Mouse (Mus musculus): ENCODE measurements around the gene Slc38a9. TPM values are rescaled to one million over a fixed set of nuclear protein-coding genes. Genes with fewer than 3 reads are reported as not detected.

Slc38a9 gene
- total RNA-seq, 1 experiment = 13.1 TPM

- DNase-seq (ENCODE audit: low read depth, low spot score) = no peak
- in situ Hi-C loops (cut with MboI; ENCODE audit: low sequenced_read_pairs in 2 of 2, unreplicated experiment in 2 of 2) = no loop called here
- Histone ChIP-seq H3K27ac (ENCODE audit: insufficient read depth, low read depth, low read length, poor library complexity, severe bottlenecking) (no peak overlapping the region), H3K4me3 (ENCODE audit: insufficient read depth in 1 of 2, low read depth in 1 of 2, low read length in 2 of 2, poor library complexity in 1 of 2, severe bottlenecking in 1 of 2) (no peak overlapping the region), H3K36me3 (ENCODE audit: control insufficient read depth, insufficient read depth, low read length, poor library complexity, severe bottlenecking) (no peaks in the 10 kb centered on the region), H3K4me1 (ENCODE audit: control insufficient read depth in 2 of 2, insufficient read depth in 2 of 2, low read length in 2 of 2, poor library complexity in 1 of 2) (no peaks in the 10 kb centered on the region), H3K9me3 (ENCODE audit: control insufficient read depth, insufficient read depth, low read depth, low read length) (no peaks in the 10 kb centered on the region), H3K9ac (ENCODE audit: insufficient read depth, low read depth, low read length, poor library complexity, severe bottlenecking) (no peak overlapping the region)
- TF ChIP-seq HCFC1 (IDR thresholded peaks at IDR 0.05; ENCODE audit: borderline replicate concordance, insufficient read depth, low read length) (no peak), ZNF384 (IDR thresholded peaks at IDR 0.05; ENCODE audit: low read depth, low read length) (no peak), MAFK (IDR thresholded peaks at IDR 0.05; ENCODE audit: insufficient read depth, low read depth, low read length) (no peak), CHD2 (IDR thresholded peaks at IDR 0.05; ENCODE audit: low read depth, low read length) (no peak), ZC3H11A (IDR thresholded peaks at IDR 0.05; ENCODE audit: borderline replicate concordance, low read depth, low read length) (no peak)
These were observed 35.0 kb upstream of the Slc38a9 start for GRCm38 (mm10) chr13:112625566-112625965.

GRCm38 (mm10) chr13:112635174-112635837, 25.2 kb upstream of the Slc38a9 start:
- TF ChIP-seq HCFC1 (IDR thresholded peaks at IDR 0.05; ENCODE audit: borderline replicate concordance, insufficient read depth, low read length) = no peak
- TF ChIP-seq ZNF384 (IDR thresholded peaks at IDR 0.05; ENCODE audit: low read depth, low read length) = no peak
- no peak for TF ChIP-seq ZC3H11A (IDR thresholded peaks at IDR 0.05; ENCODE audit: borderline replicate concordance, low read depth, low read length)
- TF ChIP-seq MAFK (IDR thresholded peaks at IDR 0.05; ENCODE audit: insufficient read depth, low read depth, low read length) = no peak
- no peak for TF ChIP-seq CHD2 (IDR thresholded peaks at IDR 0.05; ENCODE audit: low read depth, low read length)
- in situ Hi-C loops (cut with MboI; ENCODE audit: low sequenced_read_pairs in 2 of 2, unreplicated experiment in 2 of 2) = no loop called here
- no peak for DNase-seq (ENCODE audit: low read depth, low spot score)
- Histone ChIP-seq H3K4me3 (ENCODE audit: insufficient read depth in 1 of 2, low read depth in 1 of 2, low read length in 2 of 2, poor library complexity in 1 of 2, severe bottlenecking in 1 of 2) (no peak overlapping the region), H3K27ac (ENCODE audit: insufficient read depth, low read depth, low read length, poor library complexity, severe bottlenecking) (no peak overlapping the region), H3K36me3 (ENCODE audit: control insufficient read depth, insufficient read depth, low read length, poor library complexity, severe bottlenecking) (no peaks in the 10 kb centered on the region), H3K9ac (ENCODE audit: insufficient read depth, low read depth, low read length, poor library complexity, severe bottlenecking) (no peak overlapping the region), H3K4me1 (ENCODE audit: control insufficient read depth in 2 of 2, insufficient read depth in 2 of 2, low read length in 2 of 2, poor library complexity in 1 of 2) (no peaks in the 10 kb centered on the region), H3K9me3 (ENCODE audit: control insufficient read depth, insufficient read depth, low read depth, low read length) (no peaks in the 10 kb centered on the region)

GRCm38 (mm10) chr13:112636498-112636897, 24.1 kb upstream of the Slc38a9 start:
- Histone ChIP-seq H3K36me3 (ENCODE audit: control insufficient read depth, insufficient read depth, low read length, poor library complexity, severe bottlenecking) (no peaks in the 10 kb centered on the region), H3K9ac (ENCODE audit: insufficient read depth, low read depth, low read length, poor library complexity, severe bottlenecking) (no peak overlapping the region), H3K4me1 (ENCODE audit: control insufficient read depth in 2 of 2, insufficient read depth in 2 of 2, low read length in 2 of 2, poor library complexity in 1 of 2) (no peaks in the 10 kb centered on the region), H3K4me3 (ENCODE audit: insufficient read depth in 1 of 2, low read depth in 1 of 2, low read length in 2 of 2, poor library complexity in 1 of 2, severe bottlenecking in 1 of 2) (no peak overlapping the region), H3K9me3 (ENCODE audit: control insufficient read depth, insufficient read depth, low read depth, low read length) (no peaks in the 10 kb centered on the region), H3K27ac (ENCODE audit: insufficient read depth, low read depth, low read length, poor library complexity, severe bottlenecking) (no peak overlapping the region)
- in situ Hi-C loops (cut with MboI; ENCODE audit: low sequenced_read_pairs in 2 of 2, unreplicated experiment in 2 of 2) = no loop called here
- DNase-seq (ENCODE audit: low read depth, low spot score) = no peak
- TF ChIP-seq CHD2 (IDR thresholded peaks at IDR 0.05; ENCODE audit: low read depth, low read length) = no peak
- TF ChIP-seq ZNF384 (IDR thresholded peaks at IDR 0.05; ENCODE audit: low read depth, low read length) = no peak
- TF ChIP-seq HCFC1 (IDR thresholded peaks at IDR 0.05; ENCODE audit: borderline replicate concordance, insufficient read depth, low read length) = no peak
- no peak for TF ChIP-seq ZC3H11A (IDR thresholded peaks at IDR 0.05; ENCODE audit: borderline replicate concordance, low read depth, low read length)
- no peak for TF ChIP-seq MAFK (IDR thresholded peaks at IDR 0.05; ENCODE audit: insufficient read depth, low read depth, low read length)

GRCm38 (mm10) chr13:112639111-112639510, 21.4 kb upstream of the Slc38a9 start:
- H3K36me3 ChIP-seq (ENCODE audit: control insufficient read depth, insufficient read depth, low read length, poor library complexity, severe bottlenecking) = no peaks in the 10 kb centered on the region
- H3K4me1 ChIP-seq (ENCODE audit: control insufficient read depth in 2 of 2, insufficient read depth in 2 of 2, low read length in 2 of 2, poor library complexity in 1 of 2) = no peaks in the 10 kb centered on the region
- TF ChIP-seq HCFC1 (IDR thresholded peaks at IDR 0.05; ENCODE audit: borderline replicate concordance, insufficient read depth, low read length) = no peak
- TF ChIP-seq CHD2 (IDR thresholded peaks at IDR 0.05; ENCODE audit: low read depth, low read length) = no peak
- no peak for TF ChIP-seq MAFK (IDR thresholded peaks at IDR 0.05; ENCODE audit: insufficient read depth, low read depth, low read length)
- TF ChIP-seq ZC3H11A (IDR thresholded peaks at IDR 0.05; ENCODE audit: borderline replicate concordance, low read depth, low read length) = no peak
- no peak for TF ChIP-seq ZNF384 (IDR thresholded peaks at IDR 0.05; ENCODE audit: low read depth, low read length)
- DNase-seq (ENCODE audit: low read depth, low spot score) = no peak
- H3K9ac ChIP-seq (ENCODE audit: insufficient read depth, low read depth, low read length, poor library complexity, severe bottlenecking) = no peak overlapping the region
- no peaks in the 10 kb centered on the region for H3K9me3 ChIP-seq (ENCODE audit: control insufficient read depth, insufficient read depth, low read depth, low read length)
- no peak overlapping the region for H3K4me3 ChIP-seq (ENCODE audit: insufficient read depth in 1 of 2, low read depth in 1 of 2, low read length in 2 of 2, poor library complexity in 1 of 2, severe bottlenecking in 1 of 2)
- in situ Hi-C loops (cut with MboI; ENCODE audit: low sequenced_read_pairs in 2 of 2, unreplicated experiment in 2 of 2) = no loop called here
- no peak overlapping the region for H3K27ac ChIP-seq (ENCODE audit: insufficient read depth, low read depth, low read length, poor library complexity, severe bottlenecking)
